Mouse (Mus musculus) hematopoietic stem cell, adult 5-6 weeks (primary cell): ENCODE results near the gene Nt5dc3. TPM values are rescaled to one million over a fixed set of nuclear protein-coding genes. Genes with fewer than 3 reads are reported as not detected.

Source experiments
- ATAC-seq, 2 experiments: fragments of 125-278 bp in 1 of 2; replicated peaks in 1 of 2; 2 replicates each; pipeline ENCODE4 v1.8.0; 2016 to 2017; ENCODE audit warnings: inconsistent platforms in 2 of 2, mild to moderate bottlenecking in 2 of 2, moderate number of reproducible peaks in 2 of 2, low read depth in 1 of 2, moderate TSS enrichment in 1 of 2; ENCODE audit not compliant: low FRiP score in 2 of 2, poor library complexity in 2 of 2, severe bottlenecking in 2 of 2, insufficient read depth in 1 of 2, low TSS enrichment in 1 of 2
- total RNA-seq: library from RNA; stranded (forward); fragments of 172-1452, 232-1000 nt; gene quantifications from 2 replicates; pipeline ENCODE4 v1.2.3, GENCODE M21; 2017

Gene Nt5dc3
- 4.9 and 5.9 TPM in 2 replicates for total RNA-seq

DNA sequence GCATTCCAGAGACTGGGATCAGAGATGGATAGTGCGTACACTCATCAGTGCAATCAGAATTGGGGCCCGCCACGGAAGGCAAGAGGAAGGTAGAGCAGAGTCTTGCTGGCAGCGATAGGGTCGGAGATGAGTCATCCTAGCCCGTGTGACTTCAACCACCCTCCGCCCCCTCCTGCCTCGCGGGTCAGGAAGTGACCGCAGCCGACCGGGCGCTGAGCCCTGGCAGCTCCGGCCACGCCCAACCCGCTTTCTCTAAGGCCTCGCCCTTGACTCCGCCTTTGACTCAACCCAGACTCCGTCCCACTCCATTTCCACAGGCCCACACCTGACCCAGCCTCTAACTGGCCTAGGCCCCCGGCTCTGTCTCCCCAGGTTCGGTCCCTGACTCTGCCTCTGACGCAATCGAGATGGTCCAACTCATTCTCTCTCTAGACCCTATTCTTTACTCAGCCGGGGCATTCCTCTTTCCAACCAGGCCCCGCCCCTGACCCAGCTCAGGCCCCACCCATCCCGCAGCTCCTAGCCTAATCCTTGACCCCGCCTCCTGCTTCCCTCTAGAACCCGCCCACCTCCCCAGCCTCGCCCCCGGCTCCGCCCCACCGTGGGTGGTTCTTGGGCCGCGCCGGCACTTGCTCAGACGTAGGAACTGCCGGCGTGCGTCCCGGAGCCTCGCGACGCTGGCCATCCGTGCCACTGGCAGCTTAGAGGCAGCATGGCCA is at the start of gene Nt5dc3:
Nt5dc3 (plus strand) TSS at position 608 of the 719 bp plus-strand sequence.
- ATAC-seq: peak; percentile 90 to 94

- ATAC-seq: peak; percentile 40 to 50
Measured at GRCm38 (mm10) chr10:86730823-86731499, 47.8 kb upstream of the Nt5dc3 start.

DNA sequence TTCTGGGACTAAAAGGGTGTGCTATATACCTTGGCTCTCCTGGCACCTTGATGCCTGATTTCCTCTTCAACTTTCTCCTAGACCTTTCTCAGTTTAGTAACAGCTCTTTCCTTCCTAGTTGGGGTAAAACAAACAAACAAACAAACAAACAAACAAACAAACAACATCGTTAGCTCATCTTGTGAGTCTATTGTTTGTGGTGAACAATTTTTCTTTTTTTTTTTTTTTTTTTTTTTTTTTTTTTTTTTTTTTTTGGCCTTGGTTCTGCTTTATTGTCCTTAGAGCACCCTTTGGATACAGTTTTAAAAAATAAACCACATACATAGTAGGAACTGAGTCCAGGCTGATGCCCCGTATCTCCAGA is 47.3 kb upstream of the Nt5dc3 start:
- no peak for ATAC-seq

- no peak for ATAC-seq
Measured at GRCm38 (mm10) chr10:86735036-86735435, 43.8 kb upstream of the Nt5dc3 start.

DNA sequence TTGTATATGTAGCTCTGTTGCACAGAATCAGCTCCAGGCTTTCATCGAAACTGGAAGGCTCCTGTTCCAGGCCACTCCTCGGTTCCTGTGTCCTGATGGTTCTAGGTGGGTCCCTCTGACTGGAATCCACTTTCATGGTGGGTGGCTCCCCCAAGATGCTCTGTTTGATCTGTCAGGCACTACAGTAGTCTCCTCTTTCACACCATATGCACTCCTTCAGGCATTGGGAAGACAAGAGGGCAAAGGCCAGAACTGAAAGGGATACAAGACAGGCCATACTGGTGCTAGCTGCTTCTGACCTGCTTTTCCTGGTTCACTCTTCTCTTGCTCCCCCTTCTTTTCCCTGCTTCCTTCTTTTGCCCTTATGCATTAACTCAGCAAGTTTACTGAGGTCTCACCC is 35.9 kb upstream of the Nt5dc3 start:
- no peak for ATAC-seq

GRCm38 (mm10) chr10:86744306-86744705 is 34.5 kb upstream of the Nt5dc3 start:
- no peak for ATAC-seq

GRCm38 (mm10) chr10:86755816-86756502 is 22.8 kb upstream of the Nt5dc3 start:
- ATAC-seq: no peak

DNA sequence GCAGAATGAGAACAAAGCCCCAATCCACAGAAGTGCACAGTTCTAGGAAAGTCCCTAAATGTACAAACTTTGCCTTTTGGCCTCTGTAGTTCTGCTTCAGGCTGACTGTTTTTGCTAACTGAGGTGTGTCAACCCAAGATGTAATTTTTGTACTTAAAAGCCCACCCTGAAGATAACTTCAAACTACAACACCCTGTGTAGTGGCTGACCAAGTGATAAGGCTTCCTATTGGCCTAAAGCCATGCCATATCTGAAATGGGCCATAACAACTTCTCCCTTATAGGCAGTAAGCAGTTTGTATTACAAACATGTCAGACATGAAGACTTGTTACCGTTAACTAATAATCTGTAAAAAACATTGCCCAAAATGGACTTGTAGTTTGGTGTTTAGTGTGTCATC is 21.1 kb upstream of the Nt5dc3 start:
- no peak for ATAC-seq

DNA sequence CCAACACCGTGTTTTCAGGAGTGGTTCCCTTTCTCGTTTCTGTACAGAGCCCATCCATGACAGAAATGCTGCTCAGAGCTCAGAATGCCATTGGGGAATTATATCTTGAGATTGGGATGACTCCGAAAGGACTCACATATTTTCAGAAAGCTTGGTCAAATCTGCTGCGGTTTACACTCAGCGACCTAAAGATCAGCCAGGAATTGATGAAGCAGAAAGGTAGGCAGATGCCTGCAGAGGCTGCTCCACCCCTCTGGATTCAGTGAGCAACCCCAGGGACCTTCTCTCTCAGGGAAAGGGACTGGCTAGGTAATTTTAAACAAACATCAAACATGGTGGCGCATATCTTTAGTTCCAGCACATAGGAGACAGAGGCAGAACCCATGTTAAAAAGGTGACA is 20.6 kb upstream of the Nt5dc3 start:
- no peak for ATAC-seq

DNA sequence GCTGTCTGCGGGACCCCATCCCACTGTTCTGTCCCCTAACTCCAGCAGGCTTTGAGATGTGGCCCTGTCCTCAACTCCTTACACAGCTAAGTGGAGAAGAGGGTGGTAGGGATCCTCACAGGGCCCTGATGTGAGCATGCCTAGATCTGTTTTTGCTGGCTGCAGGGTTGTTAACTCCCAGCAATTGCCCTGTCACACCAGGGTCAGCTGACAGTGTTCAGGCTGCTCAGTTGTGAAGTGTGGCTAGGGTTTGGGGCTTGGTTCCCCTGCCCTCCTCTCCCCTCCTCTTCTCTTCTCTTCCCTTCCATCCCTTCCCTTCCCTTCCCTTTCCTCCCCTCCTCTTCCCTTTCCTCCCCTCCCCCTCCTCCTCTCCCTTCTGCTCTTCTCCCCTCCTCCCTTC is 17.6 kb upstream of the Nt5dc3 start:
- no peak for ATAC-seq

DNA sequence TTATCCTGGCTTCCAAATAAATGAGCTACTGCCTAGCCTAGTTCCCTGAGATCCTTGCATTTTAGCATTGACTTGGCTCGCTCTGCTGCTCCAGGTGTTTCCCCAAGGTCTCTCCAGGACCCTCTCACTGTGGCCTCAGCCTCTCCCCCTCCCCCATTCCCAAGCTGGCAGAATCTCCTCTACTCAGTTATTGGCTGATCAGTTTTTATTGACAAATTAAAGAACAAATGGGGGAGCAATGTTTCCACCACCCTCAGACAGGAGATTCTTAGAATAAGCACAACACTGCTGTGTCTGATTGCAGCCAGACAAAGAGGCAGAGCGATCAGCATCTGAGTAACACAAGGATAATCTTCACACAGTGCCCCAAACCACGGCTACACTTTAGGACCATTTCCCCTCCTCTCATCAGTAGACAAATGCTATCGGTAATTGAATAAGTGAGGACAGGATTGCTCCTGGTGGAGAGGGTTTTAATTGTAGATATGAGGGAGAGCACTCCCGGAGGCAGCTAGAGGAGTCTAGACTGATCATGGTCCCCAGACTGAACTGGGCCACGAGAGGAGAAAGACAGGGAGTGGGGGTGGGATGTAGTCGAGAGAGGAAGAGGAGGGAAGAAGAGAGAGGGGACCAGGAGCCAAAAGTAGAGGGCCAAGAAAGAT is 17.0 kb upstream of the Nt5dc3 start:
- no peak for ATAC-seq

- ATAC-seq: no peak
Measured at GRCm38 (mm10) chr10:86762384-86762730, 16.4 kb upstream of the Nt5dc3 start.

- no peak for ATAC-seq
Measured at GRCm38 (mm10) chr10:86763672-86764071, 15.1 kb upstream of the Nt5dc3 start, which contains the start of gene Gm49358. Gm49358 (plus strand) TSS chr10:86763972.

DNA sequence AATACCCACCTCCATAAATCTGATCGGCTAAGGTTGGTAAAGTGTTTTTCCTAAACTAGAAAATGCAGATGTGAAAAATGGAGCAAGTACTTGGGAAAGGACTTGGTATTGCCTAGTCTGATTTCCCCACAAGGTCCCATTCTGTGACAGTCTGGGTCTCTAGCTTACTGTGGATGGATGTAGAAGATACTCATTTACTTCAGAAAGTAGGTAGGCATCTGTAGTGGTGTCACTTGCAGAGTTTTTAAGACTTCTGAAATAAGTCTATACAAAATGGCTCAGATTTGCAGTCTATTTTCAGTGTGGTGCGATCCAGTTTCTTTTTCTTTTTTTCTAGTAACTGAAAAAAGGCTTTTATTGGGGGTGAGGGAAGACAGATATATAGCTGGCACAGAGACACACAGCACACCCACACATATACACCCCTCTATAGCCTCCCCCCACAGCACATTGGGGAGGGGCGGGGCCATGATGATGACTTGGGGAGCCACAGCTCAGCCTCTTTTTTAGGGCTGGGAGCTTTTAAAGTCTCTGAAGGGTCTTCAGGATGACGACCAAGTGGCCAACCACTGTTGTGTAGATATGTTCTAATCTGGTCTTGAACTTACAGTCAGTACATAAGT is 13.3 kb upstream of the Nt5dc3 start:
- ATAC-seq: no peak

DNA sequence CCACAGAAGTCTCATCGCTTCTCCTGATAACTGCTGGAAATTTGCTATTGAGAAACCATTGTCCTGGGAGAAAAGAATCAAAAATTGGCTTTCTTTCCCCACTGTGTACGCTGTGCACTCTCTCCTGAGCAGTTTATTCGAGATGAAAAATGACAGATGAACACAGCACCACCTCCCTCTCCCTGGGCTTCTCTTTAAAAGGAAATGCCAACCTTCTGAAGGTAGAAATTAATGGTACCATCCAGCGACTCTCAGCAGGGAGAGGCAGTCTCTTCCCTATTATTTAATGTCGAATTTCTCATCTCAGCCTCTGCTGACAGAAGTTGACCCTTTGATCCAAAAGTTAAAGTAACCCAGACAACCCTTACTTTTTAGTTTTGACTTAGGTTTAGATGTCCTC is 9.6 kb upstream of the Nt5dc3 start:
- ATAC-seq: no peak

GRCm38 (mm10) chr10:86769797-86770196 is 9.0 kb upstream of the Nt5dc3 start:
- no peak for ATAC-seq

GRCm38 (mm10) chr10:86771701-86772100 is 7.1 kb upstream of the Nt5dc3 start:
- no peak for ATAC-seq

DNA sequence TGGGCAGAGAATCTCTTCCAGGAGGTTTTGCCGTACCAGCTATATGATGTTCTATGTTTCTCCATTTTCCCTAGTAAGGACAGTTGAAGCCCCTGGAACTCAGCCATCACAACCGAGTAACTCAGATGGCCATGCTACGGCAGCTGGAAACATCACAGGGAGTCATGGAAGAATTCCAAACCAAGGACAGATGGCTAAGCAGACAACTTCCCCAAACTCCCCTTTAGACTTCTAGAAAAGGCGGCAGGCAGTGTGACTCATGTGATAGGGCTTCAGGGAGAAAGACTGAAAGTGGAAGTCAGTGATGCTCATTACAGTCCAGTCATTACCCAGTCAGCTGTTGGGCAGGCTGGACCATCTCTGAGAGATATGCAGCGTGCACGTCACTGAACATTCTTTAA is 6.6 kb upstream of the Nt5dc3 start:
- ATAC-seq: peak; percentile 96 to 98
